Mouse (Mus musculus) lung, postnatal 36 days (tissue): Measurements from ENCODE around the gene Syt13.

Experiments
- DNase-seq: peaks from one replicate; pipeline ENCODE4 v3.0.0; 2022; ENCODE audit warnings: mixed read lengths

Syt13 gene

GRCm38 (mm10) chr2:92929696-92930095, 14.8 kb downstream of the Syt13 start:
- DNase-seq: no peak

- DNase-seq: no peak
Measured at GRCm38 (mm10) chr2:92931061-92931460, 16.2 kb downstream of the Syt13 start.

GRCm38 (mm10) chr2:92933379-92933778, 18.5 kb downstream of the Syt13 start:
- no peak for DNase-seq

- no peak for DNase-seq
Measured at GRCm38 (mm10) chr2:92934312-92934982, 19.5 kb downstream of the Syt13 start.

- DNase-seq: no peak
Measured at GRCm38 (mm10) chr2:92935483-92935882, 20.6 kb downstream of the Syt13 start.

- DNase-seq: no peak
Measured at GRCm38 (mm10) chr2:92938063-92938462, 23.2 kb downstream of the Syt13 start.

GRCm38 (mm10) chr2:92938827-92939226, 23.9 kb downstream of the Syt13 start:
- no peak for DNase-seq

- DNase-seq: no peak
Measured at GRCm38 (mm10) chr2:92940963-92941362, 26.1 kb downstream of the Syt13 start.

GRCm38 (mm10) chr2:92941463-92941862, 26.6 kb downstream of the Syt13 start:
- DNase-seq: no peak

GRCm38 (mm10) chr2:92943406-92943805, 28.5 kb downstream of the Syt13 start:
- no peak for DNase-seq

GRCm38 (mm10) chr2:92944356-92944755, 29.5 kb downstream of the Syt13 start:
- no peak for DNase-seq

- no peak for DNase-seq
Measured at GRCm38 (mm10) chr2:92945125-92945746, 30.3 kb downstream of the Syt13 start.

GRCm38 (mm10) chr2:92945824-92946598, 31.1 kb downstream of the Syt13 start:
- DNase-seq: no peak

GRCm38 (mm10) chr2:92947981-92948698, 33.2 kb downstream of the Syt13 start:
- peak; percentile 23 for DNase-seq

GRCm38 (mm10) chr2:92948699-92949300, 33.9 kb downstream of the Syt13 start:
- DNase-seq: no peak

- DNase-seq: no peak
Measured at GRCm38 (mm10) chr2:92949518-92949917, 34.6 kb downstream of the Syt13 start.

- DNase-seq: no peak
Measured at GRCm38 (mm10) chr2:92953450-92953849, 38.6 kb downstream of the Syt13 start.

GRCm38 (mm10) chr2:92954404-92955114, 39.7 kb downstream of the Syt13 start:
- DNase-seq: peak; percentile 88

- no peak for DNase-seq
Measured at GRCm38 (mm10) chr2:92956943-92957342, 42.0 kb downstream of the Syt13 start.

- peak; percentile 15 for DNase-seq
Measured at GRCm38 (mm10) chr2:92958640-92959039, 43.7 kb downstream of the Syt13 start.

- DNase-seq: no peak
Measured at GRCm38 (mm10) chr2:92964345-92964744, 49.4 kb downstream of the Syt13 start.

GRCm38 (mm10) chr2:92966257-92966656, 51.4 kb downstream of the Syt13 start:
- peak; percentile 44 for DNase-seq
